Mouse (Mus musculus): Measurements from ENCODE around the gene Sag. TPM values are rescaled to one million over a fixed set of nuclear protein-coding genes. Genes with fewer than 3 reads are reported as not detected.

The Sag gene
- polyA plus RNA-seq, 1 experiment from 2014 or later, result 2.3 TPM

- Histone ChIP-seq H3K36me3 (replicated peaks; ENCODE audit: control insufficient read depth, insufficient read depth, low read depth, low read length) (no peaks in the 10 kb centered on the region), H3K9me3 (replicated peaks; ENCODE audit: control insufficient read depth, low read length) (no peaks in the 10 kb centered on the region), H3K4me2 (ENCODE audit: low read depth, low read length) (no peak overlapping the region; the same call in 1 of the 2 replicates), H3K9ac (replicated peaks; ENCODE audit: low read length) (peak overlapping the region; percentile 52), H3K27ac (replicated peaks; ENCODE audit: low read depth, low read length) (no peak overlapping the region), H3K4me3 (ENCODE audit: low read depth, low read length) (no peak overlapping the region), H3K4me1 (ENCODE audit: control insufficient read depth, insufficient read depth, low read length) (peaks cover 10% of the 10 kb centered on the region; the same call in 1 of the 2 replicates), H3K27me3 (ENCODE audit: control insufficient read depth, insufficient read depth, low read length) (no peaks in the 10 kb centered on the region)
- WGBS, result 52% methylated on average over 5 of the region's 5 CpGs
- DNase-seq (ENCODE audit: low spot score) (no peak), ATAC-seq (replicated peaks; ENCODE audit: insufficient number of reproducible peaks, low FRiP score, low TSS enrichment, low read depth) (no peak)
Measured at GRCm38 (mm10) chr1:87852081-87852790, 48.8 kb downstream of the Sag start.

DNA sequence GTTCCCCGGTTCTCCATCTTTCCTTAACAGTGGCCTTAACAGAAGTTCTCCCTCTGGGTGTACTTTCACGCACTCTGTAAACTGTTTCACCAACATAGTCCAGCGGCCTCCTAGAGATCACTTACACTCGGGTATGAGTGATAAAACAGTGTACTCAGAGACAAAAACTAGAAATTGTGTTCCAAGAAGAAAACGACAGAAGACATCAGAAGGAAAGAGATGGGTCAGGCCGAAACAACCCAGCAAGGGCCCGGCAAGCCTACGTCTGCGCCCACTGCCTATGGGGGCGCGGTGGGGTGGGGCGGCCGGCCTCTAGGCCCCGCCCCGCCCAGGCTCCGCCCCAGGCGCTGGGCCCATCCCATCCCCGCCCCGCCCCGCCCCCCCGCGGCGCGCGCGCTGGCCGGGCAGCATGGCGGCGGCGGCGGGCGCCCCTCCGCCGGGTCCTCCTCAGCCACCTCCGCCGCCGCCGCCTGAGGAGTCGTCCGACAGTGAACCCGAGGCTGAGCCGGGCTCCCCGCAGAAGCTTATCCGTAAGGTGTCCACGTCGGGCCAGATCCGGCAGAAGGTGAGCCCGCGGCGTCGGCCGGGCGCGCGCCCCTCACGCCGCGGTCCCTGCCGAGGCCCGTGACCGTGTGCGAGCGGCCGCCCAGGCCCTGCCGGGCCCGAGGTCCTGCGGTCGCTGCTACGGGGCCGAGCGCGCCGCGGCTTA is 49.6 kb downstream of the Sag start, which contains the start of gene Dgkd:
Dgkd (plus strand) TSS at position 396 of the 709 bp plus-strand sequence.
- Histone ChIP-seq H3K4me1 (ENCODE audit: control insufficient read depth, insufficient read depth, low read length) (peaks cover 10% of the 10 kb centered on the region; the same call in 1 of the 2 replicates), H3K36me3 (replicated peaks; ENCODE audit: control insufficient read depth, insufficient read depth, low read depth, low read length) (no peaks in the 10 kb centered on the region), H3K27ac (replicated peaks; ENCODE audit: low read depth, low read length) (peak within 1 kb of the TSS; percentile 43; the same call in 1 of the 2 replicates), H3K27me3 (ENCODE audit: control insufficient read depth, insufficient read depth, low read length) (no peaks in the 10 kb centered on the region), H3K4me2 (ENCODE audit: low read depth, low read length) (peak within 1 kb of the TSS; percentile 83), H3K4me3 (ENCODE audit: low read depth, low read length) (peak within 1 kb of the TSS; percentile 97), H3K9me3 (replicated peaks; ENCODE audit: control insufficient read depth, low read length) (no peaks in the 10 kb centered on the region), H3K9ac (replicated peaks; ENCODE audit: low read length) (peak within 1 kb of the TSS; percentile 97)
- ATAC-seq (replicated peaks; ENCODE audit: insufficient number of reproducible peaks, low FRiP score, low TSS enrichment, low read depth), result peak; percentile 90
- peak; percentile 92 for DNase-seq (ENCODE audit: low spot score)
- 1% methylated on average over 59 of the region's 74 CpGs for WGBS

DNA sequence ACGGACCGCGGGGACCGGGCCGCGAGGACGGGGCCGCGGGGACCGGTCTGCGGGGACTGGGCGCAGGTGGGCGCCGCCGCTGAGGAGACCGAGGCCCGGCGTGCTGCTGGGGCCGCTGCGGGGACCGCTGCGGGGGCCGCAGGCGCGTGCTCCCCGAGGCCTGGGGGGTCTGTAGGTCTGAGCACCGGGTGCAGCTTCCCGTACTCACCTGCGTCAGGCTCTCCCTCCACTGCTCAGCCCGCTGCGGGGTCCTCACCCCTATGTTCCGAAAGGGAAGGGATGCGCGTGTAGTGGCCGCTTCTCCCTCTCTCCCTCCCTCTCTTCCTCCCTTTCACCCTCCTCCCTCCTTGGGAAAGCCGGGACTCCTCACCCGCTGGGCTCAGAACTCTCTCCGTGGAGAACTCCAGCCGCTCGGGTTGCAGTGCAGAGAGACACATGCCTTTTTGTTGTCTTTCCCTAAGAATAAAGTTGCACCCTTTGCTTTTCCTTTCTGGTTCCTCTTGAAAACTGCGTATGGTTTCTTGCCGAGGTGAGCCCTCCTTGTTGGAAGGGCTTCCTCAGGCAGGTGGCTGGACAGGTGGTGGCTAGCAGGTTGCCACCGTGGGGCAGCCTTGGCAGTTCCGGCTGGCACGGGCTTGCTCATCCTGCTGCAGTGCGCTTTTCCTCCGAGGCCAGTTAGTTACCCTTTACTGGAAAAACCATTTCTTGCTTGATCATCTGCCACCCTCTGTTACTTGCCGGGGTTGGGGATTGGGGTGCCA is 50.3 kb downstream of the Sag start:
- H3K9ac ChIP-seq (replicated peaks; ENCODE audit: low read length), result peak overlapping the region; percentile 97
- DNase-seq (ENCODE audit: low spot score), result peak; percentile 51
- peak; percentile 37; the same call in 1 of the 2 replicates for ATAC-seq (replicated peaks; ENCODE audit: insufficient number of reproducible peaks, low FRiP score, low TSS enrichment, low read depth)

DNA sequence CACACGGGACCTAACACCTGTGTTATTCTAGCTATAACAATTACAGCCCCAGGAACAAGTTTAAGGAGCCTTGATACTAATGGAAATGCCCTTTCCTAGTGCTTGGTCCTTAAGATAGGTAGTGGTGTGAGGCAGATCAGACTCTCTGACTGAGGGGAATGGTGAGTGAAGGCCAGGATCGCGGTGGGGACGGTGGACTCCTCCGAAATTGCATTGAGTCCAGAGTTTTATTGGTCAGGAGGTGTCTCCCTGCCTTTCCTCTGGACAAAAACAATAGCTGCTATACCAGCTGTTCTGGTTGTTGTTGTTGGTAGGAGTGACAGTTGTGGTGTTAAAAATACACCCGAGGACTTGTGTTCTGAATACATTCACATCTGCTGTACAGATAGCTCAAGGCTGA is 50.9 kb downstream of the Sag start:
- 39% methylated on average over 6 of the region's 6 CpGs for WGBS
- no peak overlapping the region for H3K27ac ChIP-seq (replicated peaks; ENCODE audit: low read depth, low read length)
- H3K4me3 ChIP-seq (ENCODE audit: low read depth, low read length), result peak overlapping the region; percentile 97
- no peaks in the 10 kb centered on the region for H3K9me3 ChIP-seq (replicated peaks; ENCODE audit: control insufficient read depth, low read length)
- peaks cover 10% of the 10 kb centered on the region; the same call in 1 of the 2 replicates for H3K4me1 ChIP-seq (ENCODE audit: control insufficient read depth, insufficient read depth, low read length)
- no peaks in the 10 kb centered on the region for H3K27me3 ChIP-seq (ENCODE audit: control insufficient read depth, insufficient read depth, low read length)
- peak overlapping the region; percentile 97 for H3K9ac ChIP-seq (replicated peaks; ENCODE audit: low read length)
- no peaks in the 10 kb centered on the region for H3K36me3 ChIP-seq (replicated peaks; ENCODE audit: control insufficient read depth, insufficient read depth, low read depth, low read length)
- H3K4me2 ChIP-seq (ENCODE audit: low read depth, low read length), result peak overlapping the region; percentile 83
- DNase-seq (ENCODE audit: low spot score), result no peak
- ATAC-seq (replicated peaks; ENCODE audit: insufficient number of reproducible peaks, low FRiP score, low TSS enrichment, low read depth), result no peak

More for the DNA sequence above, 50.3 kb downstream of the Sag start:
- Histone ChIP-seq H3K27me3 (ENCODE audit: control insufficient read depth, insufficient read depth, low read length) (no peaks in the 10 kb centered on the region), H3K4me3 (ENCODE audit: low read depth, low read length) (peak overlapping the region; percentile 97), H3K36me3 (replicated peaks; ENCODE audit: control insufficient read depth, insufficient read depth, low read depth, low read length) (no peaks in the 10 kb centered on the region), H3K4me2 (ENCODE audit: low read depth, low read length) (peak overlapping the region; percentile 83), H3K9me3 (replicated peaks; ENCODE audit: control insufficient read depth, low read length) (no peaks in the 10 kb centered on the region), H3K27ac (replicated peaks; ENCODE audit: low read depth, low read length) (peak overlapping the region; percentile 43; the same call in 1 of the 2 replicates), H3K4me1 (ENCODE audit: control insufficient read depth, insufficient read depth, low read length) (peaks cover 10% of the 10 kb centered on the region; the same call in 1 of the 2 replicates)
- under 1% methylated on average over 29 of the region's 48 CpGs for whole genome bisulfite sequencing

- Histone ChIP-seq H3K4me3 (ENCODE audit: low read depth, low read length) (no peak overlapping the region), H3K9me3 (replicated peaks; ENCODE audit: control insufficient read depth, low read length) (no peaks in the 10 kb centered on the region), H3K4me1 (ENCODE audit: control insufficient read depth, insufficient read depth, low read length) (peaks cover 10% of the 10 kb centered on the region; the same call in 1 of the 2 replicates), H3K4me2 (ENCODE audit: low read depth, low read length) (peak overlapping the region; percentile 83; the same call in 1 of the 2 replicates), H3K27ac (replicated peaks; ENCODE audit: low read depth, low read length) (no peak overlapping the region), H3K27me3 (ENCODE audit: control insufficient read depth, insufficient read depth, low read length) (no peaks in the 10 kb centered on the region), H3K9ac (replicated peaks; ENCODE audit: low read length) (no peak overlapping the region; the same call in 1 of the 2 replicates), H3K36me3 (replicated peaks; ENCODE audit: control insufficient read depth, insufficient read depth, low read depth, low read length) (no peaks in the 10 kb centered on the region)
- WGBS, result 40% methylated on average over 2 of the region's 2 CpGs
- ATAC-seq (replicated peaks; ENCODE audit: insufficient number of reproducible peaks, low FRiP score, low TSS enrichment, low read depth) (no peak), DNase-seq (ENCODE audit: low spot score) (no peak)
Measured at GRCm38 (mm10) chr1:87854851-87855251, 51.4 kb downstream of the Sag start.

- no peaks in the 10 kb centered on the region for H3K27me3 ChIP-seq (ENCODE audit: control insufficient read depth, insufficient read depth, low read length)
- H3K9ac ChIP-seq (replicated peaks; ENCODE audit: low read length), result no peak overlapping the region
- ATAC-seq (replicated peaks; ENCODE audit: insufficient number of reproducible peaks, low FRiP score, low TSS enrichment, low read depth) (no peak), DNase-seq (ENCODE audit: low spot score) (no peak)
- peaks cover 10% of the 10 kb centered on the region; the same call in 1 of the 2 replicates for H3K4me1 ChIP-seq (ENCODE audit: control insufficient read depth, insufficient read depth, low read length)
- no peak overlapping the region for H3K4me3 ChIP-seq (ENCODE audit: low read depth, low read length)
- H3K4me2 ChIP-seq (ENCODE audit: low read depth, low read length), result no peak overlapping the region
- H3K36me3 ChIP-seq (replicated peaks; ENCODE audit: control insufficient read depth, insufficient read depth, low read depth, low read length), result no peaks in the 10 kb centered on the region
- no peaks in the 10 kb centered on the region for H3K9me3 ChIP-seq (replicated peaks; ENCODE audit: control insufficient read depth, low read length)
- WGBS, result 88% methylated on average over 1 of the region's 1 CpGs
- H3K27ac ChIP-seq (replicated peaks; ENCODE audit: low read depth, low read length), result no peak overlapping the region
Measured at GRCm38 (mm10) chr1:87855522-87855921, 52.0 kb downstream of the Sag start.

- no peak overlapping the region for H3K4me2 ChIP-seq (ENCODE audit: low read depth, low read length)
- ATAC-seq (replicated peaks; ENCODE audit: insufficient number of reproducible peaks, low FRiP score, low TSS enrichment, low read depth), result no peak
Measured at GRCm38 (mm10) chr1:87856823-87857222, 53.3 kb downstream of the Sag start.

More at GRCm38 (mm10) chr1:87856823-87857222, 53.3 kb downstream of the Sag start:
- Histone ChIP-seq H3K36me3 (replicated peaks; ENCODE audit: control insufficient read depth, insufficient read depth, low read depth, low read length) (no peaks in the 10 kb centered on the region), H3K27ac (replicated peaks; ENCODE audit: low read depth, low read length) (no peak overlapping the region), H3K27me3 (ENCODE audit: control insufficient read depth, insufficient read depth, low read length) (no peaks in the 10 kb centered on the region), H3K4me1 (ENCODE audit: control insufficient read depth, insufficient read depth, low read length) (peaks cover 10% of the 10 kb centered on the region; the same call in 1 of the 2 replicates), H3K4me3 (ENCODE audit: low read depth, low read length) (no peak overlapping the region), H3K9me3 (replicated peaks; ENCODE audit: control insufficient read depth, low read length) (no peaks in the 10 kb centered on the region), H3K9ac (replicated peaks; ENCODE audit: low read length) (no peak overlapping the region)
- no peak for DNase-seq (ENCODE audit: low spot score)
- WGBS, result 83% methylated on average over 3 of the region's 3 CpGs
